Mouse (Mus musculus) intestine, postnatal 0 days (tissue): ENCODE data around the gene Pard3b. TPM values are rescaled to one million over a fixed set of nuclear protein-coding genes. Genes with fewer than 3 reads are reported as not detected.

Source experiments
- ATAC-seq: fragments of 200-750 bp; cut with Nextera tagmentation; 2 replicates; pipeline ENCODE4 v1.8.0; 2017; ENCODE audit warnings: mild to moderate bottlenecking, moderate TSS enrichment, moderate library complexity
- H3K27ac ChIP-seq: fragments of 300-500 bp; sonication (generic); 2 replicates; pipeline ENCODE4 v1.5.1; 2014; ENCODE audit warnings: mild to moderate bottlenecking, low read depth, low read length, moderate library complexity
- H3K27me3 ChIP-seq: fragments of 300-500 bp; sonication (generic); replicated peaks from 2 replicates; pipeline ENCODE4 v1.6.1; 2014; ENCODE audit warnings: low read length, mixed read lengths; ENCODE audit not compliant: control insufficient read depth, insufficient read depth
- H3K36me3 ChIP-seq: fragments of 300-500 bp; sonication (generic); 2 replicates; pipeline ENCODE4 v1.6.1; 2014; ENCODE audit warnings: mild to moderate bottlenecking, moderate library complexity; ENCODE audit not compliant: control insufficient read depth, insufficient read depth
- H3K4me1 ChIP-seq: fragments of 300-500 bp; sonication (generic); replicated peaks from 2 replicates; pipeline ENCODE4 v1.6.1; 2014; ENCODE audit warnings: antibody characterized with exemption, low read length, mixed read lengths; ENCODE audit not compliant: control insufficient read depth, insufficient read depth
- H3K4me2 ChIP-seq: fragments of 300-500 bp; sonication (generic); replicated peaks from 2 replicates; pipeline ENCODE4 v1.6.1; 2014; ENCODE audit warnings: low read depth, mild to moderate bottlenecking, moderate library complexity
- H3K4me3 ChIP-seq: fragments of 300-500 bp; sonication (generic); 2 replicates; pipeline ENCODE4 v1.5.1; 2014; ENCODE audit warnings: low read depth, low read length
- H3K9ac ChIP-seq: fragments of 300-500 bp; sonication (generic); 2 replicates; pipeline ENCODE4 v1.6.1; 2014; ENCODE audit warnings: mild to moderate bottlenecking, low read depth, low read length
- H3K9me3 ChIP-seq: fragments of 300-500 bp; sonication (generic); 2 replicates; pipeline ENCODE4 v1.6.1; 2016; ENCODE audit warnings: mixed run types; ENCODE audit not compliant: control insufficient read depth
- CTCF ChIP-seq: sonication (generic); IDR thresholded peaks from 2 replicates; pipeline ENCODE4 v1.5.1; 2016; ENCODE audit warnings: low read depth, mild to moderate bottlenecking, control low read depth, antibody characterized with exemption, moderate library complexity
- WGBS: fragments of 180-500 bp; shearing (Covaris S2); extraction: QIAGEN DNeasy Blood & Tissue Kit; methylation state at CpG from one replicate; pipeline ENCODE4 v1.1.7; 2014; 5-methylcytosine and 5-hydroxymethylcytosine counted together
- polyA plus RNA-seq: library from polyadenylated mRNA; unstranded; fragments of >200 nt; fragmentation: Nextera tagmentation; extraction: Ambion mirVana; gene quantifications from 2 replicates; pipeline ENCODE4 v1.2.1, GENCODE M21; 2015

Gene Pard3b
- polyA plus RNA-seq, 1 experiment from 2014 or later = 17.2 TPM

DNA sequence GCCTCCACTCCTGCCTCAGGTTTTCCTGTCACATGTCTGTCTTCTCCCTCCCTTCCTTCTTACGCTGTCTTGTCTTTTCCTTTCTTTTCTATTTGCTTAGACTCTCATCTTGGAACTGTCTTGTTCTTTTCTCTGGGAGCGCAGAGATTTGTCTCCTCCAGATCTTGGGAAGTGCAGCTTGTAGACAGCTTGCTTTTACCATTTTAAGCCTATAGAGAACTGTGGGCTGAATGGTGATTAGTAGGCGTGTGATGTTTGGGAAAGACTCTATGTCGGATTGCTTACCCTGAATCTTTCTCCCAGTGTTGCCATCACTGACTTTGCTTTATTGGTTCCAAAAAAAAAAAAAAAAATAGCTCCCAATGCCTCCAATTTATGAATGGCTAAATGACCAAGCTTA, 760.1 kb downstream of the Pard3b start:
- Histone ChIP-seq H3K4me1 (no peaks in the 10 kb centered on the region), H3K9me3 (no peaks in the 10 kb centered on the region), H3K9ac (no peak overlapping the region), H3K27ac (no peak overlapping the region), H3K4me3 (no peak overlapping the region), H3K4me2 (no peak overlapping the region), H3K27me3 (no peaks in the 10 kb centered on the region), H3K36me3 (no peaks in the 10 kb centered on the region)
- no peak for ATAC-seq
- WGBS = 94% methylated on average over 4 of the region's 4 CpGs
- TF ChIP-seq CTCF = no peak

DNA sequence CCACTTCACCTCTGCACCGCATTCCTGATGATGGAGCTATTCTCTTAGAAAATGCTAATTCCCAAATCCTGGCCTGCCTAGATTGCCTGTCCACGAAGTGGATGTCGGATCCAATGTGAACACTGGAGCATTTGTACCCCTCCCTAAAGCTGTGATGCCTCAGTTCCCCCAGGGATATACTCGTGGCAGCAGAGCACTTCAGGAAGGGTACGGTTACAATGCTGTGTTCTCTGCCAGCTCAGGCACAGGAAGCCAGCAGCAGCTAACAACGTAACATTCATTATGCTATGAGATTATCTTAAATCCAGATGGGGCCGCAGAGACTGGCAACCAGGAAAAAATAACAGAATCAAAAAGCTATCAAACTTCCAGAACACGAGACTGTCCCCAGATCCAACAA, 766.4 kb downstream of the Pard3b start:
- TF ChIP-seq CTCF = no peak
- H3K4me1 ChIP-seq = no peaks in the 10 kb centered on the region
- H3K9me3 ChIP-seq = no peaks in the 10 kb centered on the region
- H3K27me3 ChIP-seq = no peaks in the 10 kb centered on the region
- no peak overlapping the region for H3K9ac ChIP-seq
- WGBS = 73% methylated on average over 8 of the region's 8 CpGs
- H3K4me3 ChIP-seq = no peak overlapping the region
- H3K4me2 ChIP-seq = no peak overlapping the region
- H3K27ac ChIP-seq = no peak overlapping the region
- no peak for ATAC-seq
- no peaks in the 10 kb centered on the region for H3K36me3 ChIP-seq

DNA sequence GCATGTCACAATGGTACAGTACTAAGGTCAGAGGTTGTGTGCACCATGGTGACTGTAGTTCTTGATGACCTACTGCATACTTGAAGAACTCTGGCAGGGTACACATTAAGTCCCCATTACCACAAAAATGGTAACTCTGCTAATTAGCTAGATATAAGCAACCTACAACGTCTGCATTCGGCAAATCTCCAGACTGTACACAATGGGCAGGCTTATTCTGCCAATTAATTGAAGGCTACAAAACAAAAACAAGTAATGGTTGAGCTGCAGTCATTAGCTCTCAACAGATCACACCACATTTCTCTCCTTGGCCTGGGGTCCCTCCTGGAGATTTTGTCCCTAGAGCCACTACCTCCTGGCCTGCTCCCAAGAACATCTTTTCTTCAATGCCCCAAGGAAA, 772.7 kb downstream of the Pard3b start:
- TF ChIP-seq CTCF = no peak

DNA sequence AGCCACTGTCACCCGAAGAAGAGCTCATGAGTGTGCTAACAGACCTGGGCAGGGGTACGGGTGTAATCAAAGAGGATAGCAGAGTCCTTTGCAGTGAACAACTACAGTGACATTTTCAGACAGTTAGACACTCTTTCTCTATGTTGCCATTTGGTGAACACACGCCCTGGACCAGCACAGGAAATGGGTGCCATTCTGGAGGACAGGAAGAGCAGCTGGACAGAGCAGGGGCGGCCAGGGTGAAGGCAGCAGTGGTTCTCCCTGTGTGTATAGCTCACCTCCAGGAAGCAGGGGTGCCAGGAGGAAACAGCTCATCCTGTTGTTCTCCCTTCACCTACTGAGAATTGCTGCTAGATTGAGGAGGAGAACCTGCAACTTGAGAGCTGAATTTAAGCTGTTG, 773.4 kb downstream of the Pard3b start:
- H3K4me2 ChIP-seq = no peak overlapping the region
- no peak for ATAC-seq
- WGBS = 72% methylated on average over 4 of the region's 4 CpGs
- H3K4me1 ChIP-seq = no peaks in the 10 kb centered on the region
- no peaks in the 10 kb centered on the region for H3K36me3 ChIP-seq
- no peaks in the 10 kb centered on the region for H3K27me3 ChIP-seq
- no peak overlapping the region for H3K4me3 ChIP-seq
- H3K9ac ChIP-seq = no peak overlapping the region
- no peaks in the 10 kb centered on the region for H3K9me3 ChIP-seq
- H3K27ac ChIP-seq = no peak overlapping the region
- no peak for TF ChIP-seq CTCF

More for the DNA sequence above, 772.7 kb downstream of the Pard3b start:
- ATAC-seq = no peak
- Histone ChIP-seq H3K36me3 (no peaks in the 10 kb centered on the region), H3K4me2 (no peak overlapping the region), H3K4me1 (no peaks in the 10 kb centered on the region), H3K27ac (no peak overlapping the region), H3K27me3 (no peaks in the 10 kb centered on the region), H3K4me3 (no peak overlapping the region), H3K9me3 (no peaks in the 10 kb centered on the region), H3K9ac (no peak overlapping the region)
- 80% methylated on average over 2 of the region's 2 CpGs for WGBS

DNA sequence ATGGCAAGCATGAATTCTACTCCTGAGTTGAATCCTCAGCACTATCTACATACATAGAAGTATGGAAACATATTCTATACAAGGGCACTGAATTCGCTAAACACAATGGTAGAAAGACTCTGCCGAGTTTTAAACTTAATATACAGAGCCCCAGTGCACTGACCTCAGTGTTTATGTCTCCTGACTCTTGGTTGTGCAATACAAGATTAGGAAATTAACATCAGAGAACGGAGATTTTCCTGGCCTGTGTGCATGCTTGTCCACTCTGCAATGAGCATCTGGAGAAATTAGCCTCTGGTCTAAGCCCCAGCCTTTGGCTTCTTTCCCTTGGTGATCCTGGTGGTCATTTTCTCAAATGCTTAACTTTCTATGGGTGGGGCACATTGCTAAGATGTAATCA, 774.4 kb downstream of the Pard3b start:
- WGBS = 54% methylated on average over 3 of the region's 3 CpGs
- H3K4me1 ChIP-seq = no peaks in the 10 kb centered on the region
- TF ChIP-seq CTCF = no peak
- no peaks in the 10 kb centered on the region for H3K9me3 ChIP-seq
- no peaks in the 10 kb centered on the region for H3K36me3 ChIP-seq
- no peaks in the 10 kb centered on the region for H3K27me3 ChIP-seq
- H3K4me2 ChIP-seq = no peak overlapping the region
- H3K27ac ChIP-seq = no peak overlapping the region
- H3K9ac ChIP-seq = no peak overlapping the region
- no peak overlapping the region for H3K4me3 ChIP-seq
- ATAC-seq = no peak

DNA sequence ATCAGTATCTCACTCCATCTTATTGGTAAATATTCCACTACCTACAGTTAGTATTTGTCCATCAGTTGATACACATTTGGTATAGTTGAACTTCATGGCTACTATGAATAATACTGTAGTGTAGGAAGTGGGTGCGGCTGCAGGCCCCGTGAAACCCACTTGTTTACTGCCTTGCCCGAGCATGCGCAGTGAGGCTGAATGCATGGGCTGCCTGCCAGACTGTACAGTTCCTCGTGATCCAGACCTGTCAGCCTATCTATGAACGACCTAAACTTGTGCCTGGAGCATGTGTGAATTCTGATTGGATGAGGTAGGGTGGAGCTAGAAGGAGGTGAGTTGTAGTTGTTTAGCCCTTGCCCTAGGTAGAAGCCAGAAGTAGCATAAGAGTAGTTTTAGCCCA, 775.9 kb downstream of the Pard3b start:
- H3K36me3 ChIP-seq = no peaks in the 10 kb centered on the region
- ATAC-seq = no peak
- no peaks in the 10 kb centered on the region for H3K9me3 ChIP-seq
- no peak overlapping the region for H3K27ac ChIP-seq
- TF ChIP-seq CTCF = no peak
- H3K4me2 ChIP-seq = no peak overlapping the region
- H3K4me1 ChIP-seq = no peaks in the 10 kb centered on the region
- no peak overlapping the region for H3K4me3 ChIP-seq
- WGBS = 64% methylated on average over 6 of the region's 6 CpGs
- H3K9ac ChIP-seq = no peak overlapping the region
- no peaks in the 10 kb centered on the region for H3K27me3 ChIP-seq
